Mouse (Mus musculus) kidney, adult 2 months (tissue): ENCODE measurements at regions not wholly inside any gene's neighbourhood (a gene's known extent, or its start where the extent isn't known, plus 50 kb on each side); places are given as distances from the start of the nearest gene placed in this dataset.

Source experiments
- CTCF ChIP-seq: fragments of 200-500 bp; conservative IDR thresholded peaks from 2 replicates; pipeline ENCODE4 v1.5.1; 2011; ENCODE audit warnings: low read depth, mild to moderate bottlenecking, control low read depth, low read length, moderate library complexity, mixed read lengths; ENCODE audit not compliant: insufficient read depth, insufficient read length
- POLR2A ChIP-seq: fragments of 200-500 bp; IDR thresholded peaks from one replicate; pipeline ENCODE4 v1.6.1; 2011; ENCODE audit warnings: low read depth, low read length, control low read depth

- TF ChIP-seq CTCF (no peak), POLR2A (no peak)
Observed at GRCm38 (mm10) chr10:24493936-24494335, 101.3 kb upstream of the Ccn2 start.
